Mouse (Mus musculus): Measurements from ENCODE around the gene Epor. TPM values are rescaled to one million over a fixed set of nuclear protein-coding genes. Genes with fewer than 3 reads are reported as not detected.

Epor gene
- polyA plus RNA-seq, 1 experiment from 2014 or later: 144 TPM

- H3K27ac ChIP-seq: no peak within 1 kb of the TSS
- no peaks in the 10 kb centered on the region for H3K36me3 ChIP-seq
- H3K27me3 ChIP-seq: peaks cover 99% of the 10 kb centered on the region
- H3K9ac ChIP-seq: no peak within 1 kb of the TSS
- ATAC-seq (ENCODE audit: low read depth) (no peak), DNase-seq (no peak)
- WGBS (ENCODE audit: insufficient replicate concordance): 2% methylated on average over 42 of the region's 42 CpGs
- peaks cover 19% of the 10 kb centered on the region for H3K4me1 ChIP-seq (replicated peaks)
- H3K9me3 ChIP-seq (replicated peaks): no peaks in the 10 kb centered on the region
- H3K4me2 ChIP-seq: peak within 1 kb of the TSS; percentile 55
- peak within 1 kb of the TSS; percentile 41 for H3K4me3 ChIP-seq (replicated peaks)
These were observed 26.2 kb upstream of the Epor start, which contains the start of gene Rgl3 for GRCm38 (mm10) chr9:21989230-21990110. Gene Rgl3, minus strand, starts transcription at chr9:21989446.

DNA sequence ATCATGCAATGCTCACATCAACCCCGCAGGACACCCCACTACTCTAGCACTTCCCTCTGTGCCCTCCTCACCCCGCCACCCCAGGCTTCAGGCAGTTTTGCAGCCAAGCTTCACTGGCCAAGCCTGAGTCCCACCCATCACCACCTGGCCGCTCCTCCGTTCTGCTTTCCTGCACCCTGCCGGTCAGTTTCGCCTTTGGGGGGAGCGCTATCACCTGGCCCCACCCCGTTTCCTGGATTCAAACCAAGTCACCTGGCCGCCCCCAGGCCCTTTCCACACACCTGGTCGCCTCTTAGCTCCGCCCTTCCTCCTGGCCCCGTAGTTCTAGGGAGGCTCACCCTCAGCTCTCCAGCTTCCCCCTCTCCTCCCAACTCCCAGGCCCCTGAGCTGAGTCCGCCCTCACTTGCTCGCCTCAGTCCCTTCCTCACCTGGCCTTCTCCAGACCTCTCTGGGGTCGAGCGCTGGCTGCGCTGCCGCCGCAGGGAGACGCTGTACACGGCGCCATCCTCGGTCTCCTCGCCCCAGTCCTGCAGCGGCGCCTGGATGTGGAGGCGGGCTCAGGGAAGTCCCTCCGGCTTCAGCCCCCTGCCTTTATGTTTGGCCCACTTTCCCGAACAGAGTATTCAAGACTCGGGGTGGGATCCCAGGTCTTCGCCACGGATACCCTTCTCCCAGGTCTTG, 25.3 kb upstream of the Epor start:
- Histone ChIP-seq H3K9ac (no peak overlapping the region), H3K9me3 (replicated peaks) (no peaks in the 10 kb centered on the region), H3K4me2 (peak overlapping the region; percentile 55), H3K36me3 (no peaks in the 10 kb centered on the region), H3K27me3 (peaks cover 99% of the 10 kb centered on the region), H3K4me1 (replicated peaks) (peaks cover 19% of the 10 kb centered on the region), H3K27ac (no peak overlapping the region), H3K4me3 (replicated peaks) (peak overlapping the region; percentile 41)
- WGBS (ENCODE audit: insufficient replicate concordance): 2% methylated on average over 32 of the region's 32 CpGs
- DNase-seq: no peak
- no peak for ATAC-seq (ENCODE audit: low read depth)

- ATAC-seq (ENCODE audit: low read depth): no peak
These were observed 24.5 kb upstream of the Epor start for GRCm38 (mm10) chr9:21987592-21988342.

GRCm38 (mm10) chr9:21983911-21984310, 20.6 kb upstream of the Epor start:
- no peak overlapping the region for H3K4me3 ChIP-seq (replicated peaks)
- H3K27me3 ChIP-seq: peaks cover 97% of the 10 kb centered on the region
- H3K27ac ChIP-seq: no peak overlapping the region
- no peaks in the 10 kb centered on the region for H3K36me3 ChIP-seq
- WGBS (ENCODE audit: insufficient replicate concordance): 31% methylated on average over 3 of the region's 3 CpGs
- peaks cover 6% of the 10 kb centered on the region for H3K4me1 ChIP-seq (replicated peaks)
- H3K4me2 ChIP-seq: no peak overlapping the region
- H3K9ac ChIP-seq: no peak overlapping the region
- no peak for DNase-seq
- H3K9me3 ChIP-seq (replicated peaks): no peaks in the 10 kb centered on the region
- no peak for ATAC-seq (ENCODE audit: low read depth)

More at GRCm38 (mm10) chr9:21987592-21988342, 24.5 kb upstream of the Epor start:
- H3K27me3 ChIP-seq: peaks cover 99% of the 10 kb centered on the region
- DNase-seq: no peak
- H3K4me3 ChIP-seq (replicated peaks): no peak overlapping the region
- H3K9me3 ChIP-seq (replicated peaks): no peaks in the 10 kb centered on the region
- no peak overlapping the region for H3K27ac ChIP-seq
- H3K9ac ChIP-seq: no peak overlapping the region
- WGBS (ENCODE audit: insufficient replicate concordance): 8% methylated on average over 36 of the region's 36 CpGs
- H3K4me2 ChIP-seq: no peak overlapping the region
- peaks cover 19% of the 10 kb centered on the region for H3K4me1 ChIP-seq (replicated peaks)
- no peaks in the 10 kb centered on the region for H3K36me3 ChIP-seq

- H3K9ac ChIP-seq: no peak overlapping the region
- no peak overlapping the region for H3K27ac ChIP-seq
- H3K27me3 ChIP-seq: peaks cover 59% of the 10 kb centered on the region
- ATAC-seq (ENCODE audit: low read depth): no peak
- no peaks in the 10 kb centered on the region for H3K4me1 ChIP-seq (replicated peaks)
- 79% methylated on average over 4 of the region's 4 CpGs for WGBS (ENCODE audit: insufficient replicate concordance)
- DNase-seq: no peak
- H3K4me2 ChIP-seq: no peak overlapping the region
- H3K36me3 ChIP-seq: no peaks in the 10 kb centered on the region
- no peaks in the 10 kb centered on the region for H3K9me3 ChIP-seq (replicated peaks)
- H3K4me3 ChIP-seq (replicated peaks): no peak overlapping the region
These were observed 15.3 kb upstream of the Epor start for GRCm38 (mm10) chr9:21978398-21979128.

- no peaks in the 10 kb centered on the region for H3K4me1 ChIP-seq (replicated peaks)
- DNase-seq (peak; percentile 48), ATAC-seq (ENCODE audit: low read depth) (peak; percentile 54; the same call in 1 of the 2 replicates)
- WGBS (ENCODE audit: insufficient replicate concordance): 7% methylated on average over 2 of the region's 2 CpGs
- no peaks in the 10 kb centered on the region for H3K36me3 ChIP-seq
- no peak overlapping the region for H3K27ac ChIP-seq
- H3K4me3 ChIP-seq (replicated peaks): no peak overlapping the region
- no peak overlapping the region for H3K4me2 ChIP-seq
- peaks cover 53% of the 10 kb centered on the region for H3K27me3 ChIP-seq
- no peak overlapping the region for H3K9ac ChIP-seq
- H3K9me3 ChIP-seq (replicated peaks): no peaks in the 10 kb centered on the region
These were observed 14.7 kb upstream of the Epor start for GRCm38 (mm10) chr9:21977972-21978371.

DNA sequence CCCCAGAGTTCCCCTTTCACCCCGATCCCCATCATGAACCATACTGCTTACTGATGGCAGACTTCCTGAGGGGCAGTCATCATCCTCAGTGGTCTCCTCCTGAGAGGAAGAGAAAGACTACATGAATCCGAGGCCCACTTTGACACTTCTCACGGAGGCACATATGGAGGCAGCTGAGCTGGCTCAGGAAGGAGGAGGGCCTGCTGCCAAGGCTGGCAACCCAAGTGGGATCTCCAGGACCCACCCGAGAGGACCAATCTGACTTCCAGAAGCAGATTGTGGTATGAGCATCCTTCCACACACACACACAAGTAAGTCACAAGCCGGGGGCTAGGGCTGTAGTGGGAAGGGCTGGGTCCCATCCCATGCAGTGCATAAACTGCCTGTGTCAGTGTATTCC, 14.0 kb upstream of the Epor start:
- Histone ChIP-seq H3K27me3 (peaks cover 52% of the 10 kb centered on the region), H3K4me3 (replicated peaks) (no peak overlapping the region), H3K4me2 (no peak overlapping the region), H3K27ac (no peak overlapping the region), H3K4me1 (replicated peaks) (no peaks in the 10 kb centered on the region), H3K9me3 (replicated peaks) (no peaks in the 10 kb centered on the region), H3K36me3 (no peaks in the 10 kb centered on the region), H3K9ac (no peak overlapping the region)
- ATAC-seq (ENCODE audit: low read depth): no peak; the same call in 1 of the 2 replicates
- DNase-seq: no peak
- 61% methylated on average over 5 of the region's 5 CpGs for WGBS (ENCODE audit: insufficient replicate concordance)

DNA sequence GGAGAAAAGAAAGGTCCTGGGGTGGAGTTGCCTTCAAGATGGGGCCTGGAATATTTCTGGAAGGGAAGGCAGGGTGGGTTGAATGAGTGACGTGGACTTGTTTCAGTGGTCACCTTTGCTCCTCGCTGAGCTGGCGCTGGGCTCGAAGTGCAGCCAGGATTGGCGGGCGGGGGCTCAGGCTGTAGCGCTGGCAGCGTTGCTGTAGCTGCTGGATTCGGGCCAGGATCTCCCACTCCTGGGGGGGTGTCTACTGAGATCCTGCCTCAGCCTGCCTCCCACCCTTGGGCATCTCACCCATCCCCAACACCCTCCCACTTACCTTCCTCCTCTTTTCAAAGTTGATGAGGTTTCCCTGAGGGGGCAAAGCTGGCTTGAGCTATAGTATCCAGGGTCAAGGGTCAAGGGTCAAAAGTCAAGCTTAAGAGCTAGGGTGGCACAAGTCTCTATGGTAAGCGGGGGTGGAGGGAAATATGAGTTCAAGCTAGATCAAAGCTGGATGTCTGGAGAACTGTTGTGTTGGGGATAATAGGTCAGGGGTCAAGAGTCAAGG, 13.4 kb upstream of the Epor start:
- no peak overlapping the region for H3K9ac ChIP-seq
- peaks cover 48% of the 10 kb centered on the region for H3K27me3 ChIP-seq
- no peak for ATAC-seq (ENCODE audit: low read depth)
- H3K27ac ChIP-seq: no peak overlapping the region
- no peak overlapping the region for H3K4me3 ChIP-seq (replicated peaks)
- no peaks in the 10 kb centered on the region for H3K4me1 ChIP-seq (replicated peaks)
- no peak overlapping the region for H3K4me2 ChIP-seq
- DNase-seq: no peak
- no peaks in the 10 kb centered on the region for H3K36me3 ChIP-seq
- 75% methylated on average over 10 of the region's 10 CpGs for WGBS (ENCODE audit: insufficient replicate concordance)
- no peaks in the 10 kb centered on the region for H3K9me3 ChIP-seq (replicated peaks)

DNA sequence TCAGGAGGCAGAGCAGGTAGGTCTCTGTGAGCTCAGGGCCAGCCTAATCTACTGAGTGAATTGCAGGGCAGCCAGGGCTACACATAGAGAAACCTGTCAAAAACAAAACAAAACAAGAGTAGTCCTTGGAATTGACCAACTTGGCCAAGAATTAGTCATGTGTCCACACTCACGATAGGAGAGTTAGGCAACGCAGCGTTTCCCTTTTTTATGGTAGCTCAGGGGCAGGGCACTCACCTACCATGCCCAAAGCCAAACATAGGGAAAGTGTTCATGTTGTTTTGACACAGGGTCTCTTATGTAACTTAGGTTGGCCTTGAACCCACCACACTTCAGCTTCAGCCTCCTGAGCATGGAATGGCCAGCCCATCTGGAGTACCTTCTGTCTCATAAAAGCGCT, 6.0 kb upstream of the Epor start:
- Histone ChIP-seq H3K27ac (no peak overlapping the region), H3K4me3 (replicated peaks) (no peak overlapping the region), H3K4me2 (no peak overlapping the region), H3K9me3 (replicated peaks) (no peaks in the 10 kb centered on the region), H3K9ac (no peak overlapping the region), H3K27me3 (peaks cover 21% of the 10 kb centered on the region), H3K36me3 (no peaks in the 10 kb centered on the region), H3K4me1 (replicated peaks) (peaks cover 4% of the 10 kb centered on the region)
- no peak for ATAC-seq (ENCODE audit: low read depth)
- DNase-seq: no peak
- 73% methylated on average over 4 of the region's 4 CpGs for WGBS (ENCODE audit: insufficient replicate concordance)

DNA sequence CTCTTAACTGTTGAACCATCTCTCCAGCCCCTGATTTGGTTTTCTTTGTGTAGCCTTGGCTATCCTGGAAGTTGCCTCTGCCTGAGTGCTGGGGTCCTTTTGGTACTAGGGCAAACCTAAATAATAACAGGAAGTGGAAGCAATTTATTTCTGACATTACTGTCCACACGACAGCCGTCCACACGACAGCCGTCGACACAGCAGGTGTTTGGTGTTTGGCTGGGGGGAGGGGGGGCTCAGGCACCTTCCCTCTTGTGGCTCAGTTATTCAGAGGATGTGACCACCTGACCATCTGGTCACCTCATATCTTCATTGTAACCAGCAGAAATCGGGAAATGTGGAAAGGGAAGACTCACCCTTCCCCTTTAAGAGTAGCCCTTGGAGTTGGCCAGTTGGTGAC, 5.6 kb upstream of the Epor start:
- no peak for ATAC-seq (ENCODE audit: low read depth)
- H3K36me3 ChIP-seq: no peaks in the 10 kb centered on the region
- no peak for DNase-seq
- 30% methylated on average over 6 of the region's 6 CpGs for WGBS (ENCODE audit: insufficient replicate concordance)
- no peak overlapping the region for H3K4me2 ChIP-seq
- peaks cover 19% of the 10 kb centered on the region for H3K27me3 ChIP-seq
- no peak overlapping the region for H3K4me3 ChIP-seq (replicated peaks)
- H3K27ac ChIP-seq: no peak overlapping the region
- H3K9me3 ChIP-seq (replicated peaks): no peaks in the 10 kb centered on the region
- H3K4me1 ChIP-seq (replicated peaks): peaks cover 9% of the 10 kb centered on the region
- no peak overlapping the region for H3K9ac ChIP-seq

Measured in liver, embryonic 13.5 days (tissue).